Comparison of ENCODE assay signal across 13 mouse cellular contexts in genomic region chr11:23261490-23261889, GRCm38 (mm10). TPM values are rescaled to one million over a fixed set of nuclear protein-coding genes. Genes with fewer than 3 reads are reported as not detected.
DNase-seq lines count a peak whose midpoint lies in the region; ATAC-seq and TF ChIP-seq lines count a peak whose summit lies in the region.
"Had no signal": no experiment of that assay in that cellular context is flagged by ENCODE, and none has a peak within 500 bp of the region (broad histone marks: within the 10 kb centered on the region; RNA-seq: fewer than 3 reads in every experiment).

No protein-coding gene starts in this region.

- H3K9me3 ChIP-seq in forebrain, postnatal 0 days (ENCODE audit: low read length), result no peaks in the 10 kb centered on the region
- H3K9me3 ChIP-seq in forebrain, embryonic 10.5 days, result 0 out of 2 replicates have a peak, but pooled peaks cover 3% of the 10 kb centered on the region
- H3K9me3 ChIP-seq in lung, embryonic 14.5 days (ENCODE audit: low read depth, low read length), result no peaks in the 10 kb centered on the region
- H3K9me3 ChIP-seq in forebrain, embryonic 16.5 days (ENCODE audit: control insufficient read depth, low read length), result no peaks in the 10 kb centered on the region
- H3K9me3 ChIP-seq: embryonic facial prominence, embryonic 12.5 days; forebrain, embryonic 15.5 days; midbrain, embryonic 12.5 days had no signal

- no peak for DNase-seq in forebrain, postnatal 0 days
- DNase-seq in forebrain, embryonic 10.5 days (ENCODE audit: extremely low spot score, low spot score), result no peak
- peak; percentile 12 for DNase-seq in lung, embryonic 14.5 days
- DNase-seq in lung, postnatal 14 days, result no peak
- DNase-seq in CD4-positive helper T cell, adult 2 months (ENCODE audit: low read depth, low spot score), result peak; percentile 60
- DNase-seq in c-Kit-positive CD71-negative TER-119-negative erythroid progenitor cells, embryonic 14.5 days (ENCODE audit: low read depth), result peak; percentile 24
- DNase-seq in testis, postnatal 14 days (ENCODE audit: low spot score), result no peak
- DNase-seq: cerebellum, adult 18-20 months had no signal

- H3K27ac ChIP-seq in forebrain, postnatal 0 days (ENCODE audit: low read depth, low read length), result no peak overlapping the region
- H3K27ac ChIP-seq in forebrain, embryonic 10.5 days, result no peak overlapping the region
- H3K27ac ChIP-seq in lung, embryonic 14.5 days (ENCODE audit: low read depth), result no peak overlapping the region
- no peak overlapping the region for H3K27ac ChIP-seq in forebrain, embryonic 16.5 days (ENCODE audit: low read length)
- H3K27ac ChIP-seq: embryonic facial prominence, embryonic 12.5 days; forebrain, embryonic 15.5 days; hindbrain, embryonic 14.5 days; midbrain, embryonic 12.5 days had no signal

- no peak for ATAC-seq in forebrain, postnatal 0 days
- ATAC-seq in lung, embryonic 14.5 days (ENCODE audit: insufficient read depth), result no peak
- no peak for ATAC-seq in forebrain, embryonic 16.5 days
- ATAC-seq: forebrain, embryonic 15.5 days had no signal

- no peak overlapping the region for H3K4me3 ChIP-seq in forebrain, postnatal 0 days (ENCODE audit: low read depth, low read length)
- no peak overlapping the region for H3K4me3 ChIP-seq in forebrain, embryonic 10.5 days
- no peak overlapping the region for H3K4me3 ChIP-seq in lung, embryonic 14.5 days (ENCODE audit: low read depth, low read length)
- no peak overlapping the region for H3K4me3 ChIP-seq in forebrain, embryonic 16.5 days (replicated peaks; ENCODE audit: low read length)
- H3K4me3 ChIP-seq: embryonic facial prominence, embryonic 12.5 days; forebrain, embryonic 15.5 days; midbrain, embryonic 12.5 days had no signal

- 75% methylated on average over 3 of the region's 3 CpGs for WGBS in forebrain, postnatal 0 days
- 88% methylated on average over 3 of the region's 3 CpGs for WGBS in forebrain, embryonic 10.5 days
- 62% methylated on average over 3 of the region's 3 CpGs for WGBS in lung, embryonic 14.5 days
- WGBS in forebrain, embryonic 16.5 days, result 76% methylated on average over 3 of the region's 3 CpGs

- H3K4me2 ChIP-seq in forebrain, postnatal 0 days (ENCODE audit: low read depth), result no peak overlapping the region
- H3K4me2 ChIP-seq in lung, embryonic 14.5 days, result no peak overlapping the region
- H3K4me2 ChIP-seq in forebrain, embryonic 16.5 days (ENCODE audit: low read length), result no peak overlapping the region
- H3K4me2 ChIP-seq: embryonic facial prominence, embryonic 12.5 days; forebrain, embryonic 15.5 days; hindbrain, embryonic 14.5 days; midbrain, embryonic 12.5 days had no signal

- peak; percentile 38 for TF ChIP-seq CTCF in forebrain, postnatal 0 days (IDR thresholded peaks at IDR 0.05; ENCODE audit: low read depth)
- TF ChIP-seq CTCF in lung, embryonic 14.5 days (IDR thresholded peaks at IDR 0.05; ENCODE audit: low read depth), result 0 out of 2 replicates have a peak, but pooled peaks have one; percentile 14

- H3K27me3 ChIP-seq in forebrain, postnatal 0 days (ENCODE audit: insufficient read depth, low read length), result no peaks in the 10 kb centered on the region
- H3K27me3 ChIP-seq in forebrain, embryonic 10.5 days (ENCODE audit: poor library complexity, severe bottlenecking), result no peaks in the 10 kb centered on the region
- no peaks in the 10 kb centered on the region for H3K27me3 ChIP-seq in lung, embryonic 14.5 days (ENCODE audit: insufficient read depth, low read length)
- H3K27me3 ChIP-seq in forebrain, embryonic 16.5 days (replicated peaks; ENCODE audit: control insufficient read depth, insufficient read depth, low read length), result no peaks in the 10 kb centered on the region
- H3K27me3 ChIP-seq: embryonic facial prominence, embryonic 12.5 days; forebrain, embryonic 15.5 days; midbrain, embryonic 12.5 days had no signal

- H3K4me1 ChIP-seq in forebrain, postnatal 0 days (ENCODE audit: insufficient read depth), result no peaks in the 10 kb centered on the region
- H3K4me1 ChIP-seq in forebrain, embryonic 10.5 days, result peaks cover 24% of the 10 kb centered on the region
- peaks cover 8% of the 10 kb centered on the region for H3K4me1 ChIP-seq in lung, embryonic 14.5 days (ENCODE audit: insufficient read depth)
- H3K4me1 ChIP-seq in forebrain, embryonic 16.5 days (replicated peaks; ENCODE audit: control insufficient read depth, insufficient read depth, low read length), result peaks cover 11% of the 10 kb centered on the region

- no peak overlapping the region for H3K9ac ChIP-seq in forebrain, postnatal 0 days
- no peak overlapping the region for H3K9ac ChIP-seq in lung, embryonic 14.5 days
- H3K9ac ChIP-seq in forebrain, embryonic 16.5 days (replicated peaks; ENCODE audit: low read depth, low read length), result no peak overlapping the region
- H3K9ac ChIP-seq: embryonic facial prominence, embryonic 12.5 days; forebrain, embryonic 15.5 days; hindbrain, embryonic 14.5 days; midbrain, embryonic 12.5 days had no signal

- H3K36me3 ChIP-seq in forebrain, postnatal 0 days (ENCODE audit: insufficient read depth), result peaks cover 23% of the 10 kb centered on the region; the same call in 1 of the 2 replicates
- H3K36me3 ChIP-seq in forebrain, embryonic 10.5 days (replicated peaks), result peaks cover 81% of the 10 kb centered on the region
- H3K36me3 ChIP-seq in lung, embryonic 14.5 days (ENCODE audit: insufficient read depth), result peaks cover 51% of the 10 kb centered on the region
- peaks cover 6% of the 10 kb centered on the region for H3K36me3 ChIP-seq in forebrain, embryonic 16.5 days (ENCODE audit: control insufficient read depth, insufficient read depth)

RNA-seq across cellular contexts. Expression of gene Xpo1, which starts 5.6 kb away (rescaled TPM):
- total RNA-seq in forebrain, postnatal 0 days (2014; rRNA removed), result 83.3 and 103 TPM in 2 replicates
- polyA plus RNA-seq in forebrain, postnatal 0 days (2015; fragmentation: Nextera tagmentation; extraction: Ambion mirVana), result 29.5 and 42.3 TPM in 2 replicates
- polyA plus RNA-seq in forebrain, embryonic 10.5 days (2016; fragmentation: Nextera tagmentation; extraction: Ambion mirVana), result 135 and 146 TPM in 2 replicates
- 150 and 156 TPM in 2 replicates for polyA plus RNA-seq in lung, embryonic 14.5 days (2014; fragmentation: Nextera tagmentation; extraction: Ambion mirVana)
- polyA plus RNA-seq in forebrain, embryonic 16.5 days (2015; fragmentation: Nextera tagmentation; extraction: Ambion mirVana), result 92.3 and 105 TPM in 2 replicates

RNA-seq across cellular contexts. Expression of gene Usp34, which starts 45.2 kb away (rescaled TPM):
- total RNA-seq in forebrain, postnatal 0 days (2014; rRNA removed), result 94.0 and 126 TPM in 2 replicates
- 18.5 and 24.5 TPM in 2 replicates for polyA plus RNA-seq in forebrain, postnatal 0 days (2015; fragmentation: Nextera tagmentation; extraction: Ambion mirVana)
- 21.7 and 26.1 TPM in 2 replicates for polyA plus RNA-seq in forebrain, embryonic 10.5 days (2016; fragmentation: Nextera tagmentation; extraction: Ambion mirVana)
- polyA plus RNA-seq in lung, embryonic 14.5 days (2014; fragmentation: Nextera tagmentation; extraction: Ambion mirVana), result 37.2 and 40.7 TPM in 2 replicates
- polyA plus RNA-seq in forebrain, embryonic 16.5 days (2015; fragmentation: Nextera tagmentation; extraction: Ambion mirVana), result 34.1 and 35.6 TPM in 2 replicates

Comparison
In these comparisons a context has a peak if more than half of its experiments do, and no peak if none do; other contexts are left out.
1. DNase-seq: peak in lung, embryonic 14.5 days (single experiment), CD4-positive helper T cell, adult 2 months (single experiment) and c-Kit-positive CD71-negative TER-119-negative erythroid progenitor cells, embryonic 14.5 days (single experiment); none in forebrain, postnatal 0 days (single experiment), forebrain, embryonic 10.5 days (single experiment), lung, postnatal 14 days (single experiment) and testis, postnatal 14 days (single experiment).